Mouse (Mus musculus): ENCODE measurements around the gene Dot1l.

Dot1l gene

DNA sequence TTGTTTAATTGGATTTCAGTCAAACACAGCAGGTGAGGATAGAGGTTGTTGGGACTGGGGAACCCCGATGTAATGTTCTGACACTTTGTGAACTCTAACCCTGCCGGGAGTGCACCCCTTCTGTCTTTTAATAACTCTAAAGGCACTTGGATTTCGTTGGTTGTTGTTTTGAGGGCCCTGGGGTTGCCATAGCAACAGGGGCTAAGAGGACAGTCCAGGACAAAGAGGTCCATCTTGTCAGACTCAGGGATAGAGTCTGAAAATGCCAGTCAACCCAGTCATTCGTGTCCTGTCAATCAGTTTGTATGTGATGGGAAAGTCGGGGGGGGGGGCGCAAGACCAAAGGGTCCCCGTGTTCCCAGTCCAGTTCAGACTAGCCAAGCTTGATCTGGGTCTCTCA is 77.8 kb downstream of the Dot1l start:
- DNase-seq (ENCODE audit: low spot score) = no peak

- no peak for DNase-seq (ENCODE audit: low spot score)
These were observed 80.6 kb downstream of the Dot1l start for GRCm38 (mm10) chr10:80835617-80836016.

DNA sequence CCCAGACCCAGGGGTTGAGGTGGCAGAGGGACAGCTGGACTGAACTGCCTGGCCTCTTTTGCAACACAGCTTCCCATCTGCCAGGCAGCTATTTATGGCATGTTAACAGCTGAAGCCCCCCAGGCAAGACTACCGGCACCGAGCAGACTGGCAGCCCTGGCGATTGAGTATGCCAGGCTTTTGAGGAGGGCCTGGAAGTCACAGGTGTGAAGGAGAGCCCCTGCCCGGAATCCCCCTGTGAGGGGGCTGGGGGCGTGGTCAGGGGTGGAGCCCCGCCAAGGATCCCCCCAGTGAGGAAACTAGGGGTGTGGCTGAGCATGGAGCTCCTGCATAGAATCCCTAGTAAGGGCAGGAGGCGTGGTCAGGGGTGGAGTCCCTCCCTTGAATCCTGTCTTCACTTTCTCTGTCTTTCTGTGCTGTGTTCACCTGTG is 82.0 kb downstream of the Dot1l start:
- no peak for DNase-seq (ENCODE audit: low spot score)

DNA sequence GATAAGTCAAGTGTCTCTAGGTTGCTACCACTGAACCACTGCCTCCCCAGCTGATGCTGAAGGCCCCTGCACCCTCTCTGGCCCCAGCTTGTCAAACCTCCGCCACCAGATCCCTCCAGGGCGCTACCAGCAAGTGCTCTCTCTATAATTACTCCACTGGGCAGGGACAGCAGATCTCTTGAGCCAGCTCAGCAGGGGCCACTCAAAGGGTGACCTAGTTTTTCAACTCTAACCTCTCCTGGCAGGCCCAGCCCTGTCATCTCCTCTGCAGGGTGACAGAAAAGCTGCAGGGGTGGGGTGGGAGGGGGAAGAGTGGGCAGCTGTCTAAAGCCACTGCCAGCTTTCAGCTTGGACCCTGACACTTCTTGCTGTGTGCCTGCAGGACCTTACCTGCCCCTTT is 82.8 kb downstream of the Dot1l start:
- DNase-seq (ENCODE audit: low spot score) = no peak

DNA sequence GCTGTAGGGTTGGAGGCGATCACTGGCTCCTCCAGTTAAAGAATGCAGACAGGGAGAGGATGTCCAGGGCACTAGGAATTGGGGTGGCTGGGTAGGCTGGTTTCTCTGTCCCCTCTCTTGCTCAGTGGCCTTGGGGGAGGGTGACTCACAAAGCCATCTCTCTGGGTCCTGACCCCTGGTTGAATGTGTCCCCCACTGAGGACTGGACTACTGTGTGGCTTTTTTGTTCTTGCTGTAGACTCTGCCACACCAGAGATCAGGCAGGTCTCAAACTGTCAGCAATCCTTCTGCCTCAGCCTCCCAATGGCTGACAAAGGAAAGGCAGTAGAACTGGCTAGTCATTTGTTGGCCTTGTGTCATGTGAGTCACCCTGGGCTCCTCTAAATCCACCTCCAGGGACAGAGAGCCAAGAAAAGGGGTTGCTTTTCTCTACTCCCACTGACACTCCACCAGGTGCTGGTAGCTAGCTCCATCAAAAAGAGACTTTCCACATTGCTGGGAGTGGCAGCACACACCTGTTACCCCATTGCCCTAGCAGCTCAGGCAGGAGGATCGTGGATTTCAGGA is 83.4 kb downstream of the Dot1l start:
- no peak for DNase-seq (ENCODE audit: low spot score)

- no peak for DNase-seq (ENCODE audit: low spot score)
These were observed 84.8 kb downstream of the Dot1l start for GRCm38 (mm10) chr10:80839848-80840247.

DNA sequence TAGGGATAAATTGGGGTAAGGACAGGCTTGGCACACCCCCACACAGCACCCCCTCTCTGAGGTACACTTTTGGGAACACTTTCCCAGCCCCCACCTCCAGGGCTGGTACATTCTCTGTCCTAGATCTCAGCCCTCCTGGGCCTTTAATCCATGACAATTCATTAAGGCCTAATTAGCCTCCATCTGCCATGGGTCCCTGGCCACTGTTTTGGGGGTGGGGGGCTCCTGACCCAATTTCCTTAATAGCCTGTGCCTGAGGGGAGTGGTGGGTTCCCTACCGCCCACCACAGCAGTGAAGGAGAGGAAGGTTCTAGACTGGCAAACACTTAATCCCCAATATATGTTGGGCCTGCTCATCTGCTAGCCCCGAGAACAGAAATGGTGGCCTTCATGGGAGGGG is 86.7 kb downstream of the Dot1l start:
- no peak for DNase-seq (ENCODE audit: low spot score)

DNA sequence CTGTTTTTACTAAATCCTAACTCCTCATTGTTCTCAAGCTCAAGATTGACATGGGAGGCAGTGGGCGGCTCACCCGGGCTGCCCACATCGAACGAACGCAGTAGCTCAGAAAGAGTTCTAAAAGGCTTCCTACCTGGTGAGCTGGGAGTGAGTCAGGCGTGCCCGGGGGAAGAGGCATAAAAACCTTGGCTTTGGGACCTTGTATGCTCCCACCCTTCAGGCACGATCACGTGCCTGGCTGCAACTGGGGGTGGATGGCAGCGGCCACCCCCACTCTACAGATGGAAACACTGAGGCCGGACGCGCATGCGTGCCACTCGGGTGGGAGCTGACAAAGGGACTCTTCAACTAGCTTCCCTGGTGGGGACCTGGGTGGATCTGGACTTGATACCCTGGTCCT is 87.3 kb downstream of the Dot1l start:
- DNase-seq (ENCODE audit: low spot score) = no peak

GRCm38 (mm10) chr10:80843087-80843930 is 88.3 kb downstream of the Dot1l start:
- no peak for DNase-seq (ENCODE audit: low spot score)

DNA sequence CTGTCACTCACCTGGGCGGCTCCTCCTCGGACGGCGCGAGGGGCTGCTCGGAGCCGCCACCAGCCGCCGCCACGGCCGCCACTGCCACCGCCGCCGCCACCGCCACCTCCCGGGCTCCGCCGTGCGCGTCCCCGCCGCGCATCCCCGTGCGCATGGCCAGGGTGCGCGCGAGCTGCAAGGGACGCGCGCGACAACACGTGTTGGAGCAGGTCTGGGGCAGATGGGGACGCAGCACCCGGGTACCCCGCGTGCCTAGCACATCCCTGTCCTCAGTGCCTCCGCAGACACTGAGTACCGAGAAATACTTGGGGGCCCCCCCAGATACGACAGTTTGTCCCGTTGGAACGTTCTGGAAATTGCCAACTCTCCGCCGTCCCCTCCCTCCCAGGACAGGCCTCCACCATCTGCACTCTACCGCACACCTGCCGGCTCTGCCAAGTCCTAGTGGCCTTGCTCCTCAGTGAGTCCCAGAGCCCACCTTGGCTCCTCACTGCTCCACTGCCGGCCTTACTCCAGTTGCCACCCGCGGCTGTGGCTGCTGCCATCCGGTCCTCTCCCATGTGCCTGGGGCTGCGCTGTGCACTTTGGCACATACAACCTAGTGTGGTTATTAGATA is 89.0 kb downstream of the Dot1l start, which contains the start of gene Lingo3:
Gene Lingo3, minus strand, starts transcription at position 109 of the 617 bp plus-strand sequence.
- DNase-seq (ENCODE audit: low spot score) = no peak
